Mouse (Mus musculus) MEL (cell line): Measurements from ENCODE around the gene Sh2d3c. TPM values are rescaled to one million over a fixed set of nuclear protein-coding genes. Genes with fewer than 3 reads are reported as not detected.
A peak's percentile ranks its signal among the peaks of the same experiment; 100 is the strongest.

Experiments used
- DNase-seq: peaks from one replicate; pipeline ENCODE4 v3.0.0; 2011; ENCODE audit warnings: low read depth, low spot score
- H3K27ac ChIP-seq: 2 replicates; pipeline ENCODE4 v1.5.1; 2012; ENCODE audit warnings: low read depth, mild to moderate bottlenecking, control low read depth, low read length, moderate library complexity; ENCODE audit not compliant: control insufficient read depth
- H3K27me3 ChIP-seq, 2 experiments: fragments of 150-350 bp in 1 of 2; sonication (generic) in 1 of 2; 2 replicates each; pipeline ENCODE4 v1.6.1; 2012; ENCODE audit warnings: low read length in 2 of 2, mild to moderate bottlenecking in 2 of 2, improper control_type of control experiment in 1 of 2, moderate library complexity in 1 of 2; ENCODE audit not compliant: insufficient read depth in 2 of 2, control insufficient read depth in 1 of 2
- H3K36me3 ChIP-seq, 2 experiments: 2 replicates each; pipeline ENCODE4 v1.6.1; 2012 to 2014; ENCODE audit warnings: low read length in 2 of 2, improper control_type of control experiment in 1 of 2, inconsistent platforms in 1 of 2, mild to moderate bottlenecking in 1 of 2; ENCODE audit not compliant: insufficient read depth in 2 of 2, control insufficient read depth in 1 of 2
- H3K4me1 ChIP-seq, 2 experiments: fragments of 150-350 bp in 1 of 2; sonication (generic) in 1 of 2; 2 replicates each; pipeline ENCODE4 v1.6.1; 2012; ENCODE audit warnings: low read length in 2 of 2, improper control_type of control experiment in 1 of 2, mild to moderate bottlenecking in 1 of 2; ENCODE audit not compliant: insufficient read depth in 2 of 2, control insufficient read depth in 1 of 2
- H3K4me3 ChIP-seq, 2 experiments: fragments of 150-350 bp in 1 of 2; sonication (generic) in 1 of 2; 2 replicates each; pipeline ENCODE4 v1.5.1; 2012; ENCODE audit warnings: low read depth in 2 of 2, low read length in 2 of 2, mild to moderate bottlenecking in 2 of 2, moderate library complexity in 2 of 2, control low read depth in 1 of 2, improper control_type of control experiment in 1 of 2; ENCODE audit not compliant: control insufficient read depth in 1 of 2, insufficient read depth in 1 of 2
- H3K79me2 ChIP-seq: 2 replicates; pipeline ENCODE4 v1.6.1; 2012; ENCODE audit warnings: mild to moderate bottlenecking, low read length, moderate library complexity; ENCODE audit not compliant: control insufficient read depth, poor library complexity, insufficient read depth
- H3K9ac ChIP-seq: 2 replicates; pipeline ENCODE4 v1.6.1; 2012; ENCODE audit warnings: low read depth, mild to moderate bottlenecking, control low read depth, low read length, moderate library complexity; ENCODE audit not compliant: control insufficient read depth, poor library complexity, severe bottlenecking
- H3K9me3 ChIP-seq: fragments of 150-350 bp; sonication (generic); replicated peaks from 2 replicates; pipeline ENCODE4 v1.6.1; 2012; ENCODE audit warnings: mild to moderate bottlenecking, low read length, improper control_type of control experiment, moderate library complexity; ENCODE audit not compliant: insufficient read depth
- CTCF ChIP-seq, 3 experiments: IDR thresholded peaks in 2 of 3; conservative IDR thresholded peaks in 1 of 3; 2 replicates each; pipeline ENCODE4 v1.5.1; 2011 to 2012; ENCODE audit warnings: low read length in 3 of 3, low read depth in 2 of 3, mild to moderate bottlenecking in 2 of 3, improper control_type of control experiment in 1 of 3, inconsistent platforms in 1 of 3, mixed read lengths in 1 of 3, moderate library complexity in 1 of 3; ENCODE audit not compliant: control insufficient read depth in 1 of 3, insufficient read depth in 1 of 3, poor library complexity in 1 of 3, severe bottlenecking in 1 of 3
- E2F4 ChIP-seq: IDR thresholded peaks from 2 replicates; pipeline ENCODE4 v1.6.1; 2011; ENCODE audit warnings: low read depth, low read length, improper control_type of control experiment, borderline replicate concordance
- ETS1 ChIP-seq: IDR thresholded peaks from 2 replicates; pipeline ENCODE4 v1.6.1; 2012; ENCODE audit warnings: low read depth, mild to moderate bottlenecking, inconsistent platforms, low read length, improper control_type of control experiment, moderate library complexity
- GABPA ChIP-seq: IDR thresholded peaks from 2 replicates; pipeline ENCODE4 v1.6.1; 2012; ENCODE audit warnings: low read depth, mild to moderate bottlenecking, inconsistent platforms, low read length, improper control_type of control experiment, moderate library complexity
- HCFC1 ChIP-seq: IDR thresholded peaks from 2 replicates; pipeline ENCODE4 v1.6.1; 2012; ENCODE audit warnings: low read depth, mild to moderate bottlenecking, inconsistent platforms, low read length, improper control_type of control experiment, moderate library complexity
- MAFK ChIP-seq: IDR thresholded peaks from 2 replicates; pipeline ENCODE4 v1.6.1; 2011; ENCODE audit warnings: low read depth, mild to moderate bottlenecking, low read length, improper control_type of control experiment, borderline replicate concordance
- MAZ ChIP-seq: IDR thresholded peaks from 2 replicates; pipeline ENCODE4 v1.6.1; 2012; ENCODE audit warnings: low read depth, mild to moderate bottlenecking, inconsistent platforms, low read length, improper control_type of control experiment
- MEF2A ChIP-seq: IDR thresholded peaks from 2 replicates; pipeline ENCODE4 v1.6.1; 2014; ENCODE audit warnings: low read depth, mild to moderate bottlenecking, inconsistent platforms, low read length, improper control_type of control experiment; ENCODE audit not compliant: poor library complexity, insufficient replicate concordance, severe bottlenecking; ENCODE audit errors: extremely low read depth
- MYC ChIP-seq: IDR thresholded peaks from 2 replicates; pipeline ENCODE4 v1.6.1; 2011; ENCODE audit warnings: low read depth, mild to moderate bottlenecking, low read length, improper control_type of control experiment, moderate library complexity
- NELFE ChIP-seq: IDR thresholded peaks from 2 replicates; pipeline ENCODE4 v1.6.1; 2011; ENCODE audit warnings: low read depth, low read length, improper control_type of control experiment
- RAD21 ChIP-seq: IDR thresholded peaks from 2 replicates; pipeline ENCODE4 v1.6.1; 2011; ENCODE audit warnings: mild to moderate bottlenecking, low read depth, low read length, improper control_type of control experiment
- RCOR1 ChIP-seq: IDR thresholded peaks from 2 replicates; pipeline ENCODE4 v1.6.1; 2012; ENCODE audit warnings: low read depth, mild to moderate bottlenecking, inconsistent platforms, low read length, improper control_type of control experiment
- SIN3A ChIP-seq: IDR thresholded peaks from 2 replicates; pipeline ENCODE4 v1.6.1; 2012; ENCODE audit warnings: low read length, improper control_type of control experiment, inconsistent platforms
- SMC3 ChIP-seq: IDR thresholded peaks from 2 replicates; pipeline ENCODE4 v1.6.1; 2011; ENCODE audit warnings: low read depth, low read length, improper control_type of control experiment
- TCF12 ChIP-seq: IDR thresholded peaks from 2 replicates; pipeline ENCODE4 v1.6.1; 2014; ENCODE audit warnings: low read depth, mild to moderate bottlenecking, inconsistent platforms, low read length, improper control_type of control experiment, moderate library complexity
- ZC3H11A ChIP-seq: IDR thresholded peaks from 2 replicates; pipeline ENCODE4 v1.6.1; 2012; ENCODE audit warnings: low read depth, mild to moderate bottlenecking, inconsistent platforms, low read length, improper control_type of control experiment
- ZKSCAN1 ChIP-seq: IDR thresholded peaks from 2 replicates; pipeline ENCODE4 v1.6.1; 2012; ENCODE audit warnings: low read depth, mild to moderate bottlenecking, inconsistent platforms, low read length, improper control_type of control experiment, moderate library complexity
- polyA plus RNA-seq, 2 experiments: library from polyadenylated mRNA; stranded (reverse) in 1 of 2; unstranded in 1 of 2; fragments of >175 nt in 1 of 2; fragments of >200 nt in 1 of 2; gene quantifications; 2 replicates each; pipeline versions ENCODE4 v1.2.1 to v1.2.4; 2012; ENCODE audit warnings: low replicate concordance in 2 of 2, low read depth in 1 of 2; ENCODE audit not compliant: insufficient read length in 2 of 2, insufficient read depth in 1 of 2, missing spikeins in 1 of 2
- total RNA-seq: library from RNA; depleted of rRNA; stranded (reverse); fragments of 300-350 nt; gene quantifications from 2 replicates; pipeline ENCODE4 v1.2.3, GENCODE M21; 2012

Sh2d3c gene
- total and polyA plus RNA-seq, 3 experiments, result 0.19 to 0.43 TPM; not detected in 1

DNA sequence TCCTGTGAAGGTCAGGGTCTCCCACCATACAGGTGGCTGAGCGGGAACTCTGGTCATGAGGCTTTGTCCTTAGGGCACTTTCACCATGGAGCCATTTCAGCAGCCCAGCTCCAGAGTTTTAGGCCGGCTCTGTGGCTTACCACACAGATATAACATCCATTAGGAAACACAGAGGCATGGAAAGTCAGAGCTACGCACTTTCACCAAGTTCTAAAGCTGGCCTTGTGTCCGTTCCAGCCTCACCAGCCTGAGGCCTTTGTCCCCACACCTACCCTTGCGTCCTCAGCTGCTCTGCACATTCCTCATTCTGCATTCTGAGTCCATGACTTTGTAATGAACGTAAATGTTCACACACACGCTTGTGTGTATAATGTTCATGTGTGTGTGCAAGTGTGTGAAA lies 15.8 kb upstream of the Sh2d3c start:
- Histone ChIP-seq H3K9me3 (no peaks in the 10 kb centered on the region), H3K36me3 (peaks cover 6 to 12% of the 10 kb centered on the region in 2 experiments), H3K9ac (no peak overlapping the region), H3K27me3 (no peaks in the 10 kb centered on the region), H3K4me1 (peaks cover 1 to 4% of the 10 kb centered on the region in 2 experiments), H3K4me3 (no peak overlapping the region), H3K27ac (no peak overlapping the region), H3K79me2 (peaks cover 13% of the 10 kb centered on the region)
- no peak for DNase-seq
- TF ChIP-seq E2F4 (no peak), NELFE (no peak), ZC3H11A (no peak)

DNA sequence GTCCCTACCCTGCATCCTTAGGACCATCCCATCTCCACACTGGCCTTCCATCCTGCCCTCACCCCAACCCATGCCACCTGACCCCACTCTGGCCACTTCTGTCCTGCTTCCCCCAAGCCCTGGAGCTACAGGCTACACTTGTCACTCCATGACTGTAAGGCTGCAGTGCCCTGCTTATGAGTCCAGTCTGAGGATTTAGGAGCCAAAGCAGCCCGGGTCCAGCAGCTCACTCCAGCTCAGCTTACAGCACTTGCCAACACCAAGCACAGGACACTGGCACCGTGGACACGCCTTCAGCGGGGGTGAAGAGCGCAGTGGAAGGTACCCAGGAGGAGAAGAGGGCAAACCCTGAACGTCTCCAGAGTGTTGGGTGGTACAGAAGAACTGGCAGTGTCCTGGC lies 13.9 kb upstream of the Sh2d3c start:
- Histone ChIP-seq H3K79me2 (peaks cover 26% of the 10 kb centered on the region), H3K9ac (no peak overlapping the region), H3K27ac (no peak overlapping the region), H3K27me3 (no peaks in the 10 kb centered on the region), H3K9me3 (no peaks in the 10 kb centered on the region), H3K4me3 (no peak overlapping the region), H3K4me1 (peaks cover 14 to 15% of the 10 kb centered on the region in 2 experiments), H3K36me3 (peaks cover 14 to 22% of the 10 kb centered on the region in 2 experiments)
- no peak for DNase-seq
- TF ChIP-seq MAZ (no peak), RCOR1 (no peak), TCF12 (no peak)

DNA sequence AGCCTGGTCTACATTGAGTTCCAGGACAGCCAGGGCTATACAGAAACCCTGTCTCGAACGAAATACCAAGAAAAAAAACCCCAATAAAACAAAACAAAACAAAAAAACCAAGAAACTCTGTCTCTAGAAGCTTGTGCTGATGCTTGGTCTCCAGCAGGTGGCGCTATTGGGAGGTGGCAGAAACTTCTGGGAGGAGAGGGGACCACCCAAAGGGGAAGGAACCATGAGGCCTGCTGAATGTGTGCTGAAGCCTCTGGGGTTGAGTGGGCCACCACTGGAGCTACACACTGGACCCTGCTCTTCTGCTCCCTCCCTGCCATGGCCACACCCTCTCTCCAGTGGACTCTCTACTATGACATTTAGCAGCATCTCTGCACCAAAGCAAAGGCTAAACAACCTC lies 12.2 kb upstream of the Sh2d3c start:
- Histone ChIP-seq H3K9ac (no peak overlapping the region), H3K4me3 (no peak overlapping the region), H3K27me3 (no peaks in the 10 kb centered on the region), H3K4me1 (peaks cover 14 to 15% of the 10 kb centered on the region in 2 experiments), H3K79me2 (peaks cover 34% of the 10 kb centered on the region), H3K9me3 (no peaks in the 10 kb centered on the region), H3K27ac (no peak overlapping the region), H3K36me3 (peaks cover 14 to 22% of the 10 kb centered on the region in 2 experiments)
- DNase-seq, result peak; percentile 83
- TF ChIP-seq SMC3, result peak; percentile 41
- no peak for TF ChIP-seq MAZ
- 0 out of 2 replicates have a peak, but pooled peaks have one; percentile 41 for TF ChIP-seq MYC
- no peak for TF ChIP-seq MEF2A
- TF ChIP-seq GABPA, result no peak
- no peak for TF ChIP-seq MAFK
- TF ChIP-seq HCFC1, result 0 out of 2 replicates have a peak, but pooled peaks have one; percentile 32
- TF ChIP-seq CTCF (IDR thresholded peaks at IDR 0.05 in 2 of 3, conservative IDR thresholded peaks at IDR 0.05 in 1 of 3; ENCODE audit: control insufficient read depth in 1 of 3, insufficient read depth in 1 of 3, low read depth in 2 of 3, low read length in 3 of 3, poor library complexity in 1 of 3, severe bottlenecking in 1 of 3), result peak; percentile 78 to 92 (median 80)
- TF ChIP-seq ETS1, result no peak
- TF ChIP-seq ZKSCAN1, result peak; percentile 81
- TF ChIP-seq SIN3A, result peak; percentile 40; the same call in 1 of the 2 replicates
- peak; percentile 13 for TF ChIP-seq RAD21
